Mouse (Mus musculus): Measurements from ENCODE around the gene Appl1.

DNA sequence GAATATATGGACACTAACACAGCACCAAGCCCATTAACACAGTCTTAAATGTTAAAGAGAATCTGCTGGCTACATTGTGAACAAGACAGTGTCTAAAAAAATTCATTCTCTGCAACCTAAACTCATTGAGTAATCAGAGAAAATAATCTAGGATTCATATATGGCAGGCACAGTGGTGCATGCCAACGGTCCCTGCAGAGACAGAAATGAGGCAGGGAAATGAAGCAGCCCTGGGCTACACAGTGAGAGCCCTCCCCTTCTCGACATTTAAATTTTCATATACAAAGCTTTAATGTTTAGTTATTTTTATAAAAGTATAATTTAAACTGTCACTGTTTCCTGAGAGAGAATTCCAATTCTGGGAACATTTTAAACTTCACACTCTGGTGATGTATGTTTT, 71.5 kb downstream of the Appl1 start:
- no peak for TF ChIP-seq POLR2A (IDR thresholded peaks at IDR 0.05; ENCODE audit: low read depth, low read length)
- no peak for TF ChIP-seq CTCF (conservative IDR thresholded peaks at IDR 0.05; ENCODE audit: insufficient read depth, insufficient read length, low read depth, low read length)

Measured in kidney, adult 2 months (tissue).